Mouse (Mus musculus): ENCODE results near the gene Focad. TPM values are rescaled to one million over a fixed set of nuclear protein-coding genes. Genes with fewer than 3 reads are reported as not detected.
A peak's percentile ranks its signal among the peaks of the same experiment; 100 is the strongest.

Focad gene
- polyA plus RNA-seq, 1 experiment = 14.6 TPM

DNA sequence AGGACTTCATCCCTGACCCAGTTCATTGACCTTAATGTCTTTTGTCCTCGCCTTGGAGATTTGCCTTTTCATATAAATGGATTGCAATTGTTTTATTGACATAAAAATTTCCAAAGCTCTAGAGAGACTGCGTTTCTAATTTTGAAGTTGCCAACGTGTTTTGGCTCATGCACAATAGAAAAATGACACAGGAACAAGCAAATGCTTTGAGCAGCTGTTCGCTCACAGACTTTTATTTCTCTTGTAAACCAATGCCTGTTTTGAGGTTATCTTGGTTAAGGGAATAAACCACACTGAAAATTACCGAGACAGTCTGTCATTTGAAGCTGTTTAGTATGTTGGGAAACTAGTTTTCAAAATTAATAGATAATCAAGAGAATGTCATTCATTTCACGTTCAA, 89.9 kb downstream of the Focad start:
- H3K27me3 ChIP-seq (ENCODE audit: control insufficient read depth, insufficient read depth, low read length) = no peaks in the 10 kb centered on the region
- H3K4me1 ChIP-seq (replicated peaks; ENCODE audit: control insufficient read depth, insufficient read depth, low read length) = no peaks in the 10 kb centered on the region
- no peaks in the 10 kb centered on the region for H3K36me3 ChIP-seq (ENCODE audit: control insufficient read depth, insufficient read depth, low read length)
- H3K27ac ChIP-seq (ENCODE audit: control insufficient read depth, insufficient read depth, low read length) = no peak overlapping the region
- no peak overlapping the region for H3K4me3 ChIP-seq (ENCODE audit: control insufficient read depth, insufficient read depth, low read length)
- no peak for DNase-seq
- TF ChIP-seq CTCF (IDR thresholded peaks at IDR 0.05; ENCODE audit: borderline replicate concordance, control insufficient read depth, extremely low read depth, insufficient read depth, low read length, poor library complexity) (no peak), POLR2A (IDR thresholded peaks at IDR 0.05; ENCODE audit: control insufficient read depth, extremely low read depth, insufficient read depth, low read length, poor library complexity) (no peak)
- WGBS = 49% methylated on average over 6 of the region's 6 CpGs

DNA sequence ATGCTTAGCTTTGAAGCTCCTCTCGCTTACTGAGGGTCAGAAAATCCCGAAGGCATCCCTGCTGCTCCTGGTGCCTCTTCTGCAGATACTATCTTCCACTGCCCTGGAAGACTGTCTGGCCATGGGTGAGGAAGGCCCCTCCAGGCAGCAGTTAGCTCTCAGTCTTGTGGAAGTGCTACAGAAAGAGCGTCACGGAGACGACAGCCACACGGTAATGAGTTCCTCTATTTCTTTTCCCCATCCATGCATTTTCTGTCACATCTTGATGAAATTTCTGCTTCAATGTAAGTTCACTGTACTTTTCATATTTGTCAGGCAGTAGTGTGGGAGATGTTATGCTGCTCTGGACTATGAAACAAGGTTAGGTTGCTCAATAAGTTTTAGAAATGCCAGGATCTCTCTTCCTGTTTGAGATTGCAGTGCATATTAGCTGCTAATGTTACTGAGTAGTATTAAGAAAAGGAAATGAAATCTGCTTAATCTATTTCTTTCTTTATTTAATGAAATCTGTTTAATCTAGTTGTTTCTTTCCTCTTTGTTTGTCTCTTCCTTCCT, 91.5 kb downstream of the Focad start:
- H3K4me1 ChIP-seq (replicated peaks; ENCODE audit: control insufficient read depth, insufficient read depth, low read length) = no peaks in the 10 kb centered on the region
- 98% methylated on average over 6 of the region's 6 CpGs for WGBS

DNA sequence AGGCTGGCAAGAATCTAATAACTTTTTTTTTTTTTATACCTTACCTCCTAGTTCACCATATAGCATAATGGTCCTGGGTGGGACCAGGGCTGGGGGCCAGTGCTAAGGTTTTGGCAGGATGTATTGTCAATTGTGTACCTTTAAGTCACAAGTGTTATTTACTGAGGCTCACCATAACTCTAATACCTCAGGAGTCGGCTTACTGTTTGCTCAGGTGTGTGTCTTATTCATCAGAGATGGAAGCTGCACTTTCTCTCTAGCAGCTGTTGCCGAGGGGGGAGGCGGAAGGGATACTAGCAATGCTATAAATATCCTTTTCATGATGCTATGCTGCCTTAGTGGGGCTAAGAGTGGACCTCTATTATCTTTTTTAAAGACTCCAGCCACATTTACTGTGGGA, 93.2 kb downstream of the Focad start:
- no peak overlapping the region for H3K27ac ChIP-seq (ENCODE audit: control insufficient read depth, insufficient read depth, low read length)
- no peak for TF ChIP-seq CTCF (IDR thresholded peaks at IDR 0.05; ENCODE audit: borderline replicate concordance, control insufficient read depth, extremely low read depth, insufficient read depth, low read length, poor library complexity)
- TF ChIP-seq POLR2A (IDR thresholded peaks at IDR 0.05; ENCODE audit: control insufficient read depth, extremely low read depth, insufficient read depth, low read length, poor library complexity) = no peak
- WGBS = 93% methylated on average over 3 of the region's 3 CpGs
- H3K4me1 ChIP-seq (replicated peaks; ENCODE audit: control insufficient read depth, insufficient read depth, low read length) = no peaks in the 10 kb centered on the region
- H3K4me3 ChIP-seq (ENCODE audit: control insufficient read depth, insufficient read depth, low read length) = no peak overlapping the region
- DNase-seq = no peak
- no peaks in the 10 kb centered on the region for H3K36me3 ChIP-seq (ENCODE audit: control insufficient read depth, insufficient read depth, low read length)
- H3K27me3 ChIP-seq (ENCODE audit: control insufficient read depth, insufficient read depth, low read length) = no peaks in the 10 kb centered on the region

More for the DNA sequence above, 91.5 kb downstream of the Focad start:
- no peak overlapping the region for H3K27ac ChIP-seq (ENCODE audit: control insufficient read depth, insufficient read depth, low read length)
- no peak overlapping the region for H3K4me3 ChIP-seq (ENCODE audit: control insufficient read depth, insufficient read depth, low read length)
- TF ChIP-seq CTCF (IDR thresholded peaks at IDR 0.05; ENCODE audit: borderline replicate concordance, control insufficient read depth, extremely low read depth, insufficient read depth, low read length, poor library complexity) = no peak
- no peak for TF ChIP-seq POLR2A (IDR thresholded peaks at IDR 0.05; ENCODE audit: control insufficient read depth, extremely low read depth, insufficient read depth, low read length, poor library complexity)
- H3K27me3 ChIP-seq (ENCODE audit: control insufficient read depth, insufficient read depth, low read length) = no peaks in the 10 kb centered on the region
- no peak for DNase-seq
- H3K36me3 ChIP-seq (ENCODE audit: control insufficient read depth, insufficient read depth, low read length) = no peaks in the 10 kb centered on the region

DNA sequence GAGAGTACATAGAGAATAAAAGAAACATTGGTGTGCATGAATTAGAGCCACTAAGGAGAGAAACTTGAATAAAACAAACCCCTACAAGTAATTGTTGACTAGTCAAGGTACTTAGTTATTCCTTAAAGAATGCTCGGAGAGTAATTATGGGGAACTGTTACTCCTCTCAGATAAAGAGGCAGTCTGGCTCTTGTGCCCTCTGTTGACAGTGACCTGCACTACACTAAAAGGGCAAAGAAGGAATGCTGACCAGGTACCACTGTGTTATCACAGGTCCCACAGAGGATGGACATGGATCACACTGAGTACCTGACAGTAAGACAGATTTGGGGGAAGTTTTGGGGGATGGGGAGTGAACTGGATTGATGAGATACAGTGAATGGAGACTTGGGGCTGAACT, 95.1 kb downstream of the Focad start:
- peak; percentile 23 for DNase-seq
- no peak for TF ChIP-seq CTCF (IDR thresholded peaks at IDR 0.05; ENCODE audit: borderline replicate concordance, control insufficient read depth, extremely low read depth, insufficient read depth, low read length, poor library complexity)
- no peak for TF ChIP-seq POLR2A (IDR thresholded peaks at IDR 0.05; ENCODE audit: control insufficient read depth, extremely low read depth, insufficient read depth, low read length, poor library complexity)
- no peaks in the 10 kb centered on the region for H3K27me3 ChIP-seq (ENCODE audit: control insufficient read depth, insufficient read depth, low read length)

DNA sequence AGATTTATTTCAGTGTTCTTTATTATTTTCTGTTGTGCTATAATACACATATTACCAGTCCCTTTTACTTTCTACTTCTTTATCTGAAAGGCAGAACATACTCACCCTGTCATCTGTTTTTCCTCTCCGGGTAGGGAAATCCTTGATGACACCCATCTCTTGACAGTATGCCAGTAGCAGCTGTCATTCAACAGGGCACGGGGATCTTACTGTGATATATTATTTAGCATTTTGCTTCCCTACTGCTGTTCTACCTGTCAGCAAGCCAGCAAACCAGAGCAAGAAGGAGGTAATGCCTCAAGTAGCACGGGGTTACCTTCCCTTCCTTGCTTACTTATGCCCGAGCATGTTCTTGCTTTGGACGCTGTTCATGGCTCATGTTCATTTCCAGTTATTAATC, 99.8 kb downstream of the Focad start:
- DNase-seq = no peak
- TF ChIP-seq POLR2A (IDR thresholded peaks at IDR 0.05; ENCODE audit: control insufficient read depth, extremely low read depth, insufficient read depth, low read length, poor library complexity) = no peak
- TF ChIP-seq CTCF (IDR thresholded peaks at IDR 0.05; ENCODE audit: borderline replicate concordance, control insufficient read depth, extremely low read depth, insufficient read depth, low read length, poor library complexity) = no peak
- Histone ChIP-seq H3K4me1 (replicated peaks; ENCODE audit: control insufficient read depth, insufficient read depth, low read length) (no peaks in the 10 kb centered on the region), H3K27me3 (ENCODE audit: control insufficient read depth, insufficient read depth, low read length) (no peaks in the 10 kb centered on the region), H3K4me3 (ENCODE audit: control insufficient read depth, insufficient read depth, low read length) (no peak overlapping the region), H3K36me3 (ENCODE audit: control insufficient read depth, insufficient read depth, low read length) (no peaks in the 10 kb centered on the region), H3K27ac (ENCODE audit: control insufficient read depth, insufficient read depth, low read length) (no peak overlapping the region)
- 93% methylated on average over 5 of the region's 5 CpGs for WGBS

More for the DNA sequence above, 95.1 kb downstream of the Focad start:
- Histone ChIP-seq H3K4me1 (replicated peaks; ENCODE audit: control insufficient read depth, insufficient read depth, low read length) (no peaks in the 10 kb centered on the region), H3K36me3 (ENCODE audit: control insufficient read depth, insufficient read depth, low read length) (no peaks in the 10 kb centered on the region), H3K27ac (ENCODE audit: control insufficient read depth, insufficient read depth, low read length) (no peak overlapping the region), H3K4me3 (ENCODE audit: control insufficient read depth, insufficient read depth, low read length) (no peak overlapping the region)
- 100% methylated on average over 1 of the region's 1 CpGs for WGBS

DNA sequence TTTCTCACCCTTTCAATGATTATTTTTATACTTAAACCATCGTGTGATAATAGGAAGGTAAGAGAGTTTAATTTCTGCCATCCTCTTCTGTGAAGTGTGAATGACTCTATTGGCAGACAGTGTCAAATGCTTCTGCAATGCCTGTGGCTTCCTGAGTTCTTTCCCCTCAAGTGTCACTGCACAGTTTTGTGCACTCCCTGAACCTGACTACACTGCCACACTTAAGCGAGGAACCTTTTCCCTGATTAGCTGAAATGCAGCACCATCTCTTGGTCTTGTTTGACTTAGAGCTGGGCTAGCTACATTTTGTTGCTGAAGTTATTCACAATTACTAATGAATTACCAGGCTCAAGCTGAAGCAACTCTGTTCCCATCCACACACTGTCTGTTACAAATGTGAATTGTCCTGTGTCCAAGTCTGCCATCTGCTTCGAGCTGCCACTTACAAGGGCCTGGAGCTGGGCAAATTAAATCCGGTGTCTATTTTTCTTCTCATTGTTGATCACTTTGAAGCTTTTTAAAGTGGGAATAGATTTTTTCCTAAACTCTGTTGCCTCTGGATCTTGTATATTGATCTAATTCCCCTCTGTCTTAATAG, 101.6 kb downstream of the Focad start:
- H3K4me1 ChIP-seq (replicated peaks; ENCODE audit: control insufficient read depth, insufficient read depth, low read length) = no peaks in the 10 kb centered on the region
- no peaks in the 10 kb centered on the region for H3K27me3 ChIP-seq (ENCODE audit: control insufficient read depth, insufficient read depth, low read length)
- DNase-seq = no peak
- 94% methylated on average over 4 of the region's 4 CpGs for WGBS
- H3K4me3 ChIP-seq (ENCODE audit: control insufficient read depth, insufficient read depth, low read length) = no peak overlapping the region
- no peaks in the 10 kb centered on the region for H3K36me3 ChIP-seq (ENCODE audit: control insufficient read depth, insufficient read depth, low read length)
- no peak for TF ChIP-seq POLR2A (IDR thresholded peaks at IDR 0.05; ENCODE audit: control insufficient read depth, extremely low read depth, insufficient read depth, low read length, poor library complexity)
- TF ChIP-seq CTCF (IDR thresholded peaks at IDR 0.05; ENCODE audit: borderline replicate concordance, control insufficient read depth, extremely low read depth, insufficient read depth, low read length, poor library complexity) = no peak
- H3K27ac ChIP-seq (ENCODE audit: control insufficient read depth, insufficient read depth, low read length) = no peak overlapping the region
